Mouse (Mus musculus) embryonic facial prominence, embryonic 13.5 days (tissue): Measurements from ENCODE around the gene Gm37240. TPM values are rescaled to one million over a fixed set of nuclear protein-coding genes. Genes with fewer than 3 reads are reported as not detected.

Experiments used
- ATAC-seq: fragments of 200-750 bp; cut with Nextera tagmentation; 2 replicates; pipeline ENCODE4 v1.8.0; 2017; ENCODE audit warnings: low read depth; ENCODE audit not compliant: insufficient number of reproducible peaks, insufficient read depth, low FRiP score, low TSS enrichment
- H3K27ac ChIP-seq: fragments of 300-500 bp; sonication (generic); 2 replicates; pipeline ENCODE4 v1.5.1; 2015; ENCODE audit warnings: moderate library complexity, mild to moderate bottlenecking, inconsistent platforms
- H3K27me3 ChIP-seq: fragments of 300-500 bp; sonication (generic); 2 replicates; pipeline ENCODE4 v1.6.1; 2015; ENCODE audit warnings: mild to moderate bottlenecking, inconsistent platforms
- H3K36me3 ChIP-seq: fragments of 300-500 bp; sonication (generic); 2 replicates; pipeline ENCODE4 v1.6.1; 2015; ENCODE audit warnings: mild to moderate bottlenecking, inconsistent platforms
- H3K4me1 ChIP-seq: fragments of 300-500 bp; sonication (generic); 2 replicates; pipeline ENCODE4 v1.6.1; 2015; ENCODE audit warnings: inconsistent platforms
- H3K4me2 ChIP-seq: fragments of 300-500 bp; sonication (generic); 2 replicates; pipeline ENCODE4 v1.6.1; 2015; ENCODE audit warnings: moderate library complexity, mild to moderate bottlenecking, inconsistent platforms
- H3K4me3 ChIP-seq: fragments of 300-500 bp; sonication (generic); 2 replicates; pipeline ENCODE4 v1.5.1; 2015; ENCODE audit warnings: mild to moderate bottlenecking, inconsistent platforms
- H3K9ac ChIP-seq: fragments of 300-500 bp; sonication (generic); 2 replicates; pipeline ENCODE4 v1.6.1; 2015; ENCODE audit warnings: mild to moderate bottlenecking, inconsistent platforms
- H3K9me3 ChIP-seq: fragments of 300-500 bp; sonication (generic); 2 replicates; pipeline ENCODE4 v1.6.1; 2016; ENCODE audit warnings: inconsistent platforms
- WGBS: fragments of 180-500 bp; shearing (Covaris S2); methylation state at CpG from one replicate; pipeline ENCODE4 v1.1.7; 2015; ENCODE audit warnings: mixed read lengths; 5-methylcytosine and 5-hydroxymethylcytosine counted together
- polyA plus RNA-seq: library from polyadenylated mRNA; unstranded; fragments of >200 nt; fragmentation: Nextera tagmentation; extraction: Ambion mirVana; gene quantifications from 2 replicates; pipeline ENCODE4 v1.2.1, GENCODE M21; 2015

Gene Gm37240
- polyA plus RNA-seq, 1 experiment from 2014 or later: 6.3 TPM

GRCm38 (mm10) chr3:85616389-85616788 is 270.9 kb downstream of the Gm37240 start:
- Histone ChIP-seq H3K4me2 (no peak overlapping the region), H3K9me3 (no peaks in the 10 kb centered on the region), H3K27ac (no peak overlapping the region), H3K27me3 (no peaks in the 10 kb centered on the region), H3K4me3 (no peak overlapping the region), H3K36me3 (peaks cover 33% of the 10 kb centered on the region), H3K4me1 (no peaks in the 10 kb centered on the region), H3K9ac (no peak overlapping the region)
- WGBS: 87% methylated on average over 1 of the region's 1 CpGs
- ATAC-seq: no peak

DNA sequence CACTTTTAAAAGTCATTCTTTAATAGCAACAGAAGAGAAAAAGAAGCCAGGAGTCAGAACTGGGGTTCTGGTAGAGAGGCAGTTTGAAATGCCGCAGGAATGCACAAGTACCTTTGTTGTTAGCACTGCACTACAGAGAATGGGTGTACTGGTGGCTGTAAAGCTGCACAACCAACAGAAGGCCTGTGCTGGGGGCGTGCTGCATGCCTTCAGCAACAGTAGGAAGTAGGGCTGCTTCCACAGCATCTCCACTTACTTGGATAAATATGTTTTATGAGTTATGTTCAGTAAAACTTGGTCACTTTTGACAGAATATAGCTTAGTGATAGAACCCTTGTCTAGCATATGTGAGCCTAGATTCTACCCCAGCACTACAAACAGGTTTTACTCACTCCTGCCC is 279.6 kb downstream of the Gm37240 start:
- no peaks in the 10 kb centered on the region for H3K9me3 ChIP-seq
- no peak for ATAC-seq
- no peak overlapping the region for H3K27ac ChIP-seq
- H3K36me3 ChIP-seq: 0 out of 2 replicates have a peak, but pooled peaks cover 4% of the 10 kb centered on the region
- H3K27me3 ChIP-seq: no peaks in the 10 kb centered on the region
- no peak overlapping the region for H3K9ac ChIP-seq
- 90% methylated on average over 2 of the region's 2 CpGs for WGBS
- no peak overlapping the region for H3K4me3 ChIP-seq
- H3K4me2 ChIP-seq: no peak overlapping the region
- no peaks in the 10 kb centered on the region for H3K4me1 ChIP-seq

DNA sequence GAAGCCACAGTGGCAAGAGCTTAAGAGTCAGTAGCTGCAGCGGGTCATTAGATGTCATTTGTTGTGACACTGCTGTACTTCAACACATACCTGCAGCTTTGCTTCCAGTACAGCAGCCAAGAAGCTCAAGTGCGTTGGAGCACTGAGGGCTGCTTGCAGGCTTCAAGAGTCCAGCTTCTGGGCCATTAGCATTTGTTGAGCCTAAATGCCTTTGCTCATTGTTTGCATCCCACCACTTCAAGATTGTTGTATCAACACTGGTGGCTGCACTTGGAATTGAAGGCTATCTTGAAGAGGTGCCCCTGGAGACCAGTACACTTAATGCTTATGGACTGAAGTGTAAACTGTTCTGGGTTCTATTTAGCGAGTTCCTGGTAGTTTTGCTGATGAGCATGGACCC is 280.4 kb downstream of the Gm37240 start:
- Histone ChIP-seq H3K4me1 (peaks cover 2% of the 10 kb centered on the region; the same call in 1 of the 2 replicates), H3K27me3 (no peaks in the 10 kb centered on the region), H3K4me2 (no peak overlapping the region), H3K4me3 (no peak overlapping the region), H3K9ac (no peak overlapping the region), H3K36me3 (0 out of 2 replicates have a peak, but pooled peaks cover 4% of the 10 kb centered on the region), H3K9me3 (no peaks in the 10 kb centered on the region), H3K27ac (no peak overlapping the region)
- 90% methylated on average over 3 of the region's 3 CpGs for WGBS
- no peak for ATAC-seq

GRCm38 (mm10) chr3:85603811-85604210 is 283.5 kb downstream of the Gm37240 start:
- Histone ChIP-seq H3K4me1 (peaks cover 5% of the 10 kb centered on the region; the same call in 1 of the 2 replicates), H3K9ac (no peak overlapping the region), H3K4me2 (no peak overlapping the region), H3K36me3 (0 out of 2 replicates have a peak, but pooled peaks cover 4% of the 10 kb centered on the region), H3K9me3 (no peaks in the 10 kb centered on the region), H3K4me3 (no peak overlapping the region), H3K27ac (no peak overlapping the region), H3K27me3 (no peaks in the 10 kb centered on the region)
- 78% methylated on average over 1 of the region's 1 CpGs for WGBS
- no peak for ATAC-seq

DNA sequence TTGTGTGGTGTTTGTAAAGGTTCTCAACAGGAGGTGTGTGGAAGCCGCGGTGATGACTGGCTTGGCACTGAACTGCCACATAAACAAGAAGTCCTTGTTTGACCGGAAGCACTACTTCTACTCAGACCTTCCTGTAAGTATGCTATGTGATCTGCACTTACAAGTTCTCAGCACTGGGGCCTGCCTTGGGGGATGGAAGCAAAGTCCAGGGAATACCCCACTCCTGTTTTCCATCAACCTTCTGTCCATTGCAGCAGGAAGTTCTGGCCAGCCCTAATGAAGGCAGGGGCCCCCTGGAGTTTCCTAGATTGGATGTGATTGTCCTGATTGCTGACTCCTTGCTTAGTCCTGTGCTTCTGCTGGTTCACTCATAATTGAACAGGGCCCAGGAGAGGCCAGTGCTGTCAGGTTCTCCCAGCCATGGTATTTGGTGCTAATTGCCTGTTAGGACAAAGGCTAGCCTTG is 285.4 kb downstream of the Gm37240 start:
- no peak overlapping the region for H3K27ac ChIP-seq
- H3K27me3 ChIP-seq: no peaks in the 10 kb centered on the region
- H3K9me3 ChIP-seq: no peaks in the 10 kb centered on the region
- H3K36me3 ChIP-seq: 0 out of 2 replicates have a peak, but pooled peaks cover 4% of the 10 kb centered on the region
- no peak overlapping the region for H3K4me2 ChIP-seq
- peaks cover 5% of the 10 kb centered on the region; the same call in 1 of the 2 replicates for H3K4me1 ChIP-seq
- no peak overlapping the region for H3K4me3 ChIP-seq
- ATAC-seq: no peak
- 22% methylated on average over 3 of the region's 3 CpGs for WGBS
- H3K9ac ChIP-seq: no peak overlapping the region

- Histone ChIP-seq H3K4me3 (no peak overlapping the region), H3K36me3 (no peaks in the 10 kb centered on the region), H3K27me3 (no peaks in the 10 kb centered on the region), H3K4me1 (peaks cover 5% of the 10 kb centered on the region; the same call in 1 of the 2 replicates), H3K9ac (no peak overlapping the region), H3K9me3 (no peaks in the 10 kb centered on the region), H3K4me2 (no peak overlapping the region), H3K27ac (no peak overlapping the region)
- WGBS: 88% methylated on average over 3 of the region's 3 CpGs
- no peak for ATAC-seq
Measured at GRCm38 (mm10) chr3:85599526-85599925, 287.8 kb downstream of the Gm37240 start.

- Histone ChIP-seq H3K4me2 (no peak overlapping the region), H3K27ac (no peak overlapping the region), H3K4me3 (no peak overlapping the region), H3K9me3 (no peaks in the 10 kb centered on the region), H3K36me3 (no peaks in the 10 kb centered on the region), H3K4me1 (no peaks in the 10 kb centered on the region), H3K27me3 (no peaks in the 10 kb centered on the region), H3K9ac (no peak overlapping the region)
- WGBS: 44% methylated on average over 3 of the region's 3 CpGs
- no peak for ATAC-seq
Measured at GRCm38 (mm10) chr3:85594452-85594851, 292.9 kb downstream of the Gm37240 start.

DNA sequence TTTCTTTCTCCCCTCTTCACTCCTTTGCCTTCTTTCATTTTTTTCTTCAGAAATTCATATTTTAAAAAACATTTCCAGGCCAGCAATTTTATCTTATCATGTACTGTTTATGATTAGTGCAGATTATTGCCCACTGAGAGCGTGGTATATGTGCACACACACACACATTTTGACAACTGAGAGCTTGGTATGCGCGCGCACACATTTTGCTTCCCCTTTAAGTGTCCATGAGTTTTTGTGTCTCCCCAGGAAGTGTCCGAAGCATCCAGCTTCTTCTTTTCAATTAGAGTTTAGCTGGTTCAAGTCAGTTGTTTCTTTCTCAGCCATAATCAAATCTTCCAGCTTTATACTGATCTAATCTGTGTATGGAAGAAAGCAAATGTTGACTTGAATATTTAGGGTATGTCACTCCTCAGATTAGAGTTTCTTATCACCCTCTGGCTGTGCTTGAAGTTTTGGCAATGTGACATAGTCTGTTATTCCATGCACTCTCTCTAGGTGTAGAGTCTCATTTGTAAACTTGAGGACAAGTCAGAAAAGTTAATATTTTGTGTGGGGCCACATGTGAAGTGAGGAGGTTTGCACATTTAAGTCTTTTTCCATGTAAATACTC is 294.6 kb downstream of the Gm37240 start:
- Histone ChIP-seq H3K4me3 (no peak overlapping the region), H3K27ac (no peak overlapping the region), H3K36me3 (no peaks in the 10 kb centered on the region), H3K4me1 (no peaks in the 10 kb centered on the region), H3K9ac (no peak overlapping the region), H3K9me3 (no peaks in the 10 kb centered on the region), H3K27me3 (no peaks in the 10 kb centered on the region), H3K4me2 (no peak overlapping the region)
- 89% methylated on average over 5 of the region's 5 CpGs for WGBS
- no peak for ATAC-seq

DNA sequence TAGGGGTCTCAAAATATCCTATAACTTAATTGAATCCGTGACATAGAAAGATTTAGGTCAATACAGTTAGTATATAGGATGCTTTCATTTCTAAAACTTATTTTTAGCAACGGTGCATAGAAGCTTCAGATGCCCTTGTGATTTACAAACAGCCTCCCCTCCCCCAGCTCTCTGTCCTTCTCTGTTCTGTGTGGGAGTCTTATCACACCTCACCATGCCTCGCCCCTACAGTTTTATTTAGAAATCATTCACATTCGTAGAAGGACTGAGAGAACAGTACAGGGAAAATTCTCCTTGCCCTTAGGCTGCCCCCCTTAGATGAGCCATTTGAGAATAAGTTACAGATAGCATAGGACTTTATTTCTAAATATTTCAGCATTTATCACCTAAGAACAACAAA is 295.3 kb downstream of the Gm37240 start:
- H3K27me3 ChIP-seq: no peaks in the 10 kb centered on the region
- ATAC-seq: no peak
- no peak overlapping the region for H3K4me2 ChIP-seq
- no peak overlapping the region for H3K27ac ChIP-seq
- H3K9ac ChIP-seq: no peak overlapping the region
- no peaks in the 10 kb centered on the region for H3K9me3 ChIP-seq
- H3K36me3 ChIP-seq: no peaks in the 10 kb centered on the region
- H3K4me3 ChIP-seq: no peak overlapping the region
- no peaks in the 10 kb centered on the region for H3K4me1 ChIP-seq
- WGBS: 81% methylated on average over 4 of the region's 4 CpGs

DNA sequence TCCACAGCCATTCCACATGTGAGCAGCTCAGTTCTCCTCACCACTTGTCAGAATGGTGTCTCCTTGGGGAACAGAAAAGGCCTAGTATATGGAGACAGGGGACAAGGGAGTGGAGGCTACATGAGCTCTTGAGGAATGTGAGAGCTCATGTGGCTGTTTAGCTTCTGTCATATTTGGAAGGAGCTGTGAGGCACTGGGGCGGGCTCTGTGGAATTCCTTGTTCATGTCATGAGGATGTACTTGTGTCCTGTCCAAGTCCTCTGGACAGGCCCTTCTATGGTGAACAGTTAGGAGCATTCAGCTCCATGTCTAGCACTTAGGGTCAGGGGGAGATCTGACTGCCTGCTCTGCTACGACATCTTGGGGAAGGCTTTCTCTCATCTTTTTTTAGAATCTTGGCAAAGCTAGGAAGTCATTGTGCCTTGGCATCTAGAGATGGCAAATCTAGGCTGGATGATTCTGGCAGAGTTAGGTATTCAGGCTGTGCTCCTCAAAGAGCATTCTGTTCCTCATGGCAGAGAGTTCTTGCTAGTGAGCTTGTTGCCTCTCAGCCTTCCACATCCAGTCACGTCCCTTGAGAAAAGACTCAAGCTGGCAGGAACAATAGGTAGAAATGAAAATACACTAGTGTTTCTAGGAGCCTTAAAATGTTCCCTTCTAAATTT is 297.1 kb downstream of the Gm37240 start:
- ATAC-seq: no peak
- WGBS: 89% methylated on average over 3 of the region's 3 CpGs
- no peaks in the 10 kb centered on the region for H3K36me3 ChIP-seq

GRCm38 (mm10) chr3:85588701-85589100 is 298.6 kb downstream of the Gm37240 start:
- H3K4me3 ChIP-seq: no peak overlapping the region
- no peak overlapping the region for H3K27ac ChIP-seq
- no peak for ATAC-seq
- H3K27me3 ChIP-seq: no peaks in the 10 kb centered on the region
- no peaks in the 10 kb centered on the region for H3K4me1 ChIP-seq
- H3K36me3 ChIP-seq: no peaks in the 10 kb centered on the region
- no peak overlapping the region for H3K4me2 ChIP-seq
- H3K9ac ChIP-seq: no peak overlapping the region
- 74% methylated on average over 2 of the region's 2 CpGs for WGBS
- H3K9me3 ChIP-seq: no peaks in the 10 kb centered on the region

More for the DNA sequence above, 297.1 kb downstream of the Gm37240 start:
- no peak overlapping the region for H3K27ac ChIP-seq
- no peak overlapping the region for H3K4me2 ChIP-seq
- H3K9ac ChIP-seq: no peak overlapping the region
- H3K9me3 ChIP-seq: no peaks in the 10 kb centered on the region
- H3K4me1 ChIP-seq: no peaks in the 10 kb centered on the region
- no peaks in the 10 kb centered on the region for H3K27me3 ChIP-seq
- H3K4me3 ChIP-seq: no peak overlapping the region

GRCm38 (mm10) chr3:85584966-85585365 is 302.4 kb downstream of the Gm37240 start:
- Histone ChIP-seq H3K4me3 (no peak overlapping the region), H3K27me3 (no peaks in the 10 kb centered on the region), H3K4me1 (no peaks in the 10 kb centered on the region), H3K9ac (no peak overlapping the region), H3K4me2 (no peak overlapping the region), H3K36me3 (0 out of 2 replicates have a peak, but pooled peaks cover 5% of the 10 kb centered on the region), H3K27ac (no peak overlapping the region), H3K9me3 (no peaks in the 10 kb centered on the region)
- 87% methylated on average over 4 of the region's 4 CpGs for WGBS
- ATAC-seq: no peak
